Comparison of ENCODE assay signal across 26 mouse cellular contexts in the genomic region with DNA sequence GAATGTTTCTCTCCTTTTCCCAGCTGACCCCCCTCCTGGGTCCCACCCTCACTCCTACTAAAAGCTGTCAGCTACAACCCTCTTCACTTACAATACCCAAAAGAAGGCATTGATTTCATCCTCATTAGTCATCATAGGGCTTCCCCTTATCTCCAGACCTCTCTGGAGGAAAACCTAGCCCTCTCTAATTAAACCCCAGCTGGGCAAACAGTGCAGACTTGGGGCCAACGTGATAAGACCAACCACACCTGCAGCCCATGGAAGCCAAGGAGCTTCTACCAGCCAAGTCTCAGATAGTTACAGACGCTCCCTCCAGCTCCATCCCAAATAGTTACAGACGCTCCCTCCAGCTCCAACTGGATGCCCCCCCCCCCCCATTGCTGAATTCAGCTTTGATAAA.
DNase-seq lines count a peak whose midpoint lies in the region; ATAC-seq and TF ChIP-seq lines count a peak whose summit lies in the region.
"Had no signal": no experiment of that assay in that cellular context is flagged by ENCODE, and none has a peak within 500 bp of the region (broad histone marks: within the 10 kb centered on the region; RNA-seq: fewer than 3 reads in every experiment).

No protein-coding gene starts in this region.

- H3K9me3 ChIP-seq in intestine, embryonic 16.5 days (ENCODE audit: control insufficient read depth, low read length): no peaks in the 10 kb centered on the region
- H3K9me3 ChIP-seq in stomach, embryonic 15.5 days: no peaks in the 10 kb centered on the region
- no peaks in the 10 kb centered on the region for H3K9me3 ChIP-seq in midbrain, embryonic 14.5 days (ENCODE audit: control insufficient read depth, low read length)
- H3K9me3 ChIP-seq: embryonic facial prominence, embryonic 12.5 days; embryonic facial prominence, embryonic 15.5 days; G1E; heart, embryonic 15.5 days had no signal

- no peaks in the 10 kb centered on the region for H3K79me2 ChIP-seq in C2C12 (ENCODE audit: control insufficient read depth, insufficient read depth)

- no peak overlapping the region for H3K27ac ChIP-seq in intestine, embryonic 16.5 days (ENCODE audit: low read length)
- H3K27ac ChIP-seq in stomach, embryonic 15.5 days: no peak overlapping the region
- no peak overlapping the region for H3K27ac ChIP-seq in midbrain, embryonic 14.5 days (replicated peaks; ENCODE audit: low read depth, low read length)
- H3K27ac ChIP-seq: embryonic facial prominence, embryonic 12.5 days; embryonic facial prominence, embryonic 15.5 days; heart, embryonic 15.5 days; hindbrain, embryonic 14.5 days; hindbrain, postnatal 0 days had no signal

- ATAC-seq in intestine, embryonic 16.5 days: peak; percentile 80
- ATAC-seq in stomach, embryonic 15.5 days (ENCODE audit: insufficient read depth, low FRiP score, low read depth): peak; percentile 88
- ATAC-seq in midbrain, embryonic 14.5 days (ENCODE audit: low FRiP score, low TSS enrichment): no peak
- no peak for ATAC-seq in frontal cortex, adult (ENCODE audit: low TSS enrichment)
- ATAC-seq: forebrain, embryonic 14.5 days; hindbrain, postnatal 0 days; Patski had no signal

- no peaks in the 10 kb centered on the region for H3K79me3 ChIP-seq in C2C12 (ENCODE audit: low read depth)

- H3K9ac ChIP-seq in intestine, embryonic 16.5 days (ENCODE audit: low read depth, low read length): no peak overlapping the region
- no peak overlapping the region for H3K9ac ChIP-seq in stomach, embryonic 15.5 days
- H3K9ac ChIP-seq in midbrain, embryonic 14.5 days (replicated peaks; ENCODE audit: low read length): no peak overlapping the region
- H3K9ac ChIP-seq: embryonic facial prominence, embryonic 12.5 days; embryonic facial prominence, embryonic 15.5 days; heart, embryonic 15.5 days; hindbrain, embryonic 14.5 days had no signal

- WGBS in intestine, embryonic 16.5 days: 54% methylated on average over 3 of the region's 3 CpGs
- WGBS in stomach, embryonic 15.5 days: 38% methylated on average over 3 of the region's 3 CpGs
- 72% methylated on average over 3 of the region's 3 CpGs for WGBS in midbrain, embryonic 14.5 days

- no peaks in the 10 kb centered on the region for H3K36me3 ChIP-seq in C2C12 (ENCODE audit: control insufficient read depth, insufficient read depth)
- H3K36me3 ChIP-seq in intestine, embryonic 16.5 days (ENCODE audit: control insufficient read depth, insufficient read depth, low read length): no peaks in the 10 kb centered on the region
- no peaks in the 10 kb centered on the region for H3K36me3 ChIP-seq in stomach, embryonic 15.5 days
- H3K36me3 ChIP-seq in midbrain, embryonic 14.5 days (ENCODE audit: control insufficient read depth, insufficient read depth, low read length): no peaks in the 10 kb centered on the region
- H3K36me3 ChIP-seq: embryonic facial prominence, embryonic 12.5 days; embryonic facial prominence, embryonic 15.5 days; G1E; heart, embryonic 15.5 days had no signal

- DNase-seq in 416B (ENCODE audit: low read depth): peak; percentile 31
- no peak for DNase-seq in midbrain, embryonic 14.5 days
- DNase-seq in urinary bladder, postnatal 14 days (ENCODE audit: low spot score): no peak
- DNase-seq in kidney, adult 8-10 months: no peak
- DNase-seq: adrenal gland, postnatal 10 days; adrenal gland, postnatal 36 days; cerebellum, adult 18-20 months; cerebellum, adult 9-10 months; cerebellum, postnatal 14 days; gastrocnemius, postnatal 10 days; heart, adult 11 months; heart, postnatal 10 days; heart, postnatal 4 days had no signal

- H3ac ChIP-seq in C2C12 (ENCODE audit: control insufficient read depth, insufficient read length, low read depth): no peak overlapping the region

- no peaks in the 10 kb centered on the region for H3K27me3 ChIP-seq in C2C12 (ENCODE audit: control insufficient read depth, insufficient read depth, insufficient read length)
- no peaks in the 10 kb centered on the region for H3K27me3 ChIP-seq in intestine, embryonic 16.5 days (replicated peaks; ENCODE audit: control insufficient read depth, insufficient read depth, low read length)
- H3K27me3 ChIP-seq in stomach, embryonic 15.5 days (replicated peaks): no peaks in the 10 kb centered on the region
- H3K27me3 ChIP-seq in midbrain, embryonic 14.5 days (ENCODE audit: control insufficient read depth, insufficient read depth, low read length): no peaks in the 10 kb centered on the region
- H3K27me3 ChIP-seq: Patski had no signal

- no peak overlapping the region for H3K4me2 ChIP-seq in intestine, embryonic 16.5 days (ENCODE audit: low read depth, low read length)
- H3K4me2 ChIP-seq in stomach, embryonic 15.5 days: no peak overlapping the region
- no peak overlapping the region for H3K4me2 ChIP-seq in midbrain, embryonic 14.5 days (ENCODE audit: low read length)
- H3K4me2 ChIP-seq: embryonic facial prominence, embryonic 12.5 days; embryonic facial prominence, embryonic 15.5 days; heart, embryonic 11.5 days; heart, embryonic 15.5 days; hindbrain, embryonic 14.5 days had no signal

- no peak for TF ChIP-seq CTCF in C2C12 (IDR thresholded peaks at IDR 0.05; ENCODE audit: control insufficient read depth, insufficient read depth, insufficient read length)

- H3K4me3 ChIP-seq in C2C12 (ENCODE audit: insufficient read depth, poor library complexity, severe bottlenecking): no peak overlapping the region
- H3K4me3 ChIP-seq in intestine, embryonic 16.5 days (ENCODE audit: low read length): no peak overlapping the region
- H3K4me3 ChIP-seq in stomach, embryonic 15.5 days (replicated peaks): no peak overlapping the region
- H3K4me3 ChIP-seq in midbrain, embryonic 14.5 days (replicated peaks; ENCODE audit: low read depth, low read length): no peak overlapping the region
- H3K4me3 ChIP-seq: embryonic facial prominence, embryonic 12.5 days; embryonic facial prominence, embryonic 15.5 days; heart, embryonic 15.5 days had no signal

- H3K4me1 ChIP-seq in intestine, embryonic 16.5 days (ENCODE audit: control insufficient read depth, insufficient read depth, low read length): no peaks in the 10 kb centered on the region
- no peaks in the 10 kb centered on the region for H3K4me1 ChIP-seq in stomach, embryonic 15.5 days
- H3K4me1 ChIP-seq in midbrain, embryonic 14.5 days (ENCODE audit: control insufficient read depth, insufficient read depth, low read length): no peaks in the 10 kb centered on the region
- H3K4me1 ChIP-seq: embryonic facial prominence, embryonic 12.5 days; embryonic facial prominence, embryonic 15.5 days; heart, embryonic 15.5 days had no signal

TF ChIP-seq in C2C12, 6 proteins besides CTCF, POLR2A, EP300 and RAD21:
- TF ChIP-seq MYOD1 (IDR thresholded peaks at IDR 0.05; ENCODE audit: control insufficient read depth, insufficient read length, low read depth): peak; percentile 8
- TF ChIP-seq USF1 (IDR thresholded peaks at IDR 0.05; ENCODE audit: low read depth): no peak

Comparison
In these comparisons a context has a peak if more than half of its experiments do, and no peak if none do; other contexts are left out.
1. ATAC-seq: peak in intestine, embryonic 16.5 days (single experiment) and stomach, embryonic 15.5 days (single experiment); none in midbrain, embryonic 14.5 days (single experiment) and frontal cortex, adult (single experiment).